Mouse (Mus musculus) neutrophil, adult 5-6 weeks (primary cell): ENCODE measurements around the gene Lrrc8a. TPM values are rescaled to one million over a fixed set of nuclear protein-coding genes. Genes with fewer than 3 reads are reported as not detected.

Source experiments
- ATAC-seq: fragments of 151-379, 151-347 bp; 2 replicates; pipeline ENCODE4 v1.8.0; 2017; ENCODE audit warnings: mild to moderate bottlenecking, moderate TSS enrichment; ENCODE audit not compliant: insufficient number of reproducible peaks, poor library complexity, low FRiP score, severe bottlenecking; ENCODE audit errors: extremely low read depth
- total RNA-seq: library from RNA; stranded (forward); fragments of 200-1000 nt; gene quantifications from 2 replicates; pipeline ENCODE4 v1.2.3, GENCODE M21; 2017

Gene Lrrc8a
- total RNA-seq, result 20.7 and 22.5 TPM in 2 replicates

DNA sequence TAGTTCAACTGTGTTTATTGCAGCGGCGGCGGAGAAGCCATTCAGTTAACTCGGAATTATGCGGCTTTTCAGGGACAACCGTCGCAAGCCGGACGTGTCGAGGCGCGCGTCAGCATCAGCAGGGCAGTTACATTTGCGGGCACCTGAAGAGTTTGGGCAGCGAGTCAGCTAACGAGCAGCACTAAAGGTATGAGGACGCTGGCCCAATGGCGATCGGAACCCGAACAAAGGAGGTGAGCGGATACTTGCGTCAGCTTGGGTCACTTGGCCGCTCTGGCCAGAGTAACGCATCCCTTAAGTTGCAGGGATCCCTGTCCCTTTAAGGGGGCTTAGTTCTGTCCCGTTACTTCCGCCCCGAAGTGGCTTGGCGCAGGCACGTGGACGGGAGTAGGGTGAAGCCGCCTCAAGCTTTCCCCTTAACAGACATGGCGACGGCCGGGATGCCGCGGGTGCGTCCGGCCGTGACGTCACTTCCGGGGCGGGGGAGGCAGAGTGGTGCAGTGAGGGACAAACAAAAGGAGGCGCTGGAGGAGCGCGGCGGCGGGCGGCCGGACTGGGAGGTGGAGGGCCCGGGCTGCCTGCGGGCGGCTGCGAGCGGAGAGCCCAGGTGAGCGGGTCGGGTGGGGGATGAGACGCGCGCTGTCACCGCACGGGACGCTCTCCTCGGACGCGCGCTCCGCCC lies at the start of gene Lrrc8a:
Gene Lrrc8a, plus strand, starts transcription at position 517 of the 682 bp plus-strand sequence.
- peak; percentile 88 for ATAC-seq

GRCm38 (mm10) chr2:30191790-30192580 lies 45.5 kb upstream of the Lrrc8a start:
- no peak for ATAC-seq

GRCm38 (mm10) chr2:30194656-30195055 lies 42.9 kb upstream of the Lrrc8a start:
- ATAC-seq, result no peak

DNA sequence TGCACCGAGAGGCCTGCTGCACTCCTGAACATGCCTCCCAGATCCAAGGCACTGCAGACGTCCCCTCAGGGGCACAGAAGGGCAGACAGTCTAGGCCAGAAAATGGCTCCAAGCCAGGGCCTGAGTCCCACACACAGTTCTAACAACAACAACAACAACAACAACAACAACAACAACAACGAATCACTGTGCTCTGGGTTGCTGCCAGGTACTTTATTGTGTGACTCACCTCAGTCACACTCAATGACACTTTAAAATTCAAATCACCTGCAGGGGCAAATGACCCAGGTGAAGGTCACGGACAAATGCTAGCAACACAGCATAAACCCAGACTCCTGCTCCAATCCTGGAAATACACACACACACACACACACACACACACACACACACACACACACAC lies 39.5 kb upstream of the Lrrc8a start:
- no peak for ATAC-seq

GRCm38 (mm10) chr2:30199984-30200383 lies 37.5 kb upstream of the Lrrc8a start:
- ATAC-seq, result no peak

DNA sequence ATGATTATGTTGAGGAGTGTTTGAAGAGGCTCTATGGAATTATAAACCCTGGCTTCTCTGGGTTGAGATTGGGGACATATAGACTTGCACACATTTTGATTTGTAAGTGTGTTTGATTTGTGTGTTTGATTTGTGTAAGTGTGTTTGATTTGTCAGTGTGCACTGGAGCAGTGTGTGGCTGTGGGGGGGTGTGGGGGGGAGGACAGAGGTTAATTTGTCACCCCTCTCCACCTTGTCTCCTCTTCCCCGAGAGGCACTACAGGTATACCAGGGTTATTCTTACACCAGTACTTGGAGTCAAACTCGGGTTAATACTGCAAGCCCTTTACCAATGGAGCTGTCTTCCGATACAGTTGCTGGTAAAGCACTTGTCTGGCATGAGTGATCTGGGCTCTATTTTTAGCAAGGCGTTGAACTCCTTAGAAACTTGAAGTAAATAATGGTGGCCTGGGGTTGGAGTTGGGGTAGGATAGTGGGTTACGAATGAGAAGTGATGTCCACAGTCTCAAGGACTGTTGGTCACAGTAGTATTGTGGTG lies 37.1 kb upstream of the Lrrc8a start:
- no peak for ATAC-seq

- no peak for ATAC-seq
These were observed 34.1 kb upstream of the Lrrc8a start for GRCm38 (mm10) chr2:30203439-30203838.

DNA sequence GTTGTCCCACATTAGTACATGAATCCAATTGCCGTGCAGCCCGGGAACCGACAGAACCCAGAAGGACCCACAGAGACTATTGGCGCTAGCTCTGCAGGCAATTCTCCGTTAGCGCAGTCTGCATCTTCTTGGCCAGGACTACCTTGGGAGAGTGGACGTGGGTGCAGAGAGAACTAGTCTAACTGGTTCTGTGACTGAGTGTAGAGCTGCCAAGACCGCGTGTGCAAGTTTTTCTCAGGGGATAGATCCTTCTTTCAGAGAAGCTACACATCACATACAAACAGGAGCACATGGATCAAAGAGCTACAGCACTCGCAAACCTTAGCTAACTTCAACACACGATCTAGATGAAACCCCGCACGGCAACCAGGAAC lies 32.3 kb upstream of the Lrrc8a start:
- ATAC-seq, result 0 out of 2 replicates have a peak, but pooled peaks have one; percentile 2

- peak; percentile 91 for ATAC-seq
These were observed 31.7 kb upstream of the Lrrc8a start, which contains the start of gene Kyat1 for GRCm38 (mm10) chr2:30205629-30206357. Kyat1 (minus strand) TSS chr2:30205847.

DNA sequence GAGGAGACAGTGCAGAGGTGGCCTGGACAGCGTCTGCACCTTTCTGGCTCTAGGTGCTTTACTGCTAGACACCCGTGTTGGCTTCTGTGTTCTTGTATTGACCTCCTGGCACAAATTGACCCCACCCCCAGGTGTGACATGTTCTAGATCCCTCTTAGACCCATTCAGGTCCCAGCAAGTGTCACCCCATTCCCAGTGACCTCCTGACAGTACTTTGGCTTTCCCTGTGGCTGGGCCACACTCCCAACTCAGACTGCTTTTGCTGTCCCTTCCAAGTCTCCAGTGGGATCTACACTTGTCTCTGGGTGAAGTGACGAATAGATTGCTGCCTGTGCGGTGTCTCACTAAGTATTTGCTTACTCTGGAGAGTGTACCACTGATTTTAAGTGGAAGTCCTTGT lies 30.1 kb upstream of the Lrrc8a start:
- ATAC-seq, result no peak

DNA sequence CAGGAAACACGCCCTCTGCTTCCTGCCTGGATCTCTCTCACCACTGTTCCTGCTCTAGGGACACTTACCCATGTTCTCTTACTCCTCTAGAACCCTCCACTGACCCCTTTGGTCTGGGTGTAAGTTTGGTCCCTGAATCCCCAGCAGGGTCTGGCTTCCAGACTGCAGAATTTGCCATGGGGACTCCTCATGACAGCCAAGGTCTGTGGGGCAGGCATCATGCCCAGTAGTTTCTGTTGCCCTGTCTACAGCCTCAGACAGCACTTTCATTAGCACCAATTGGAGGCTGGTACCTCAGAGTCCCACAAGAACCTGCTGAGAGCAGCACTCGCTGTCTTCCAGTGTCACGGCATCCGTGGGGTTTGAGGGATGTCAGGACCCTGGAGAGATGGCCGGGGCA lies 29.6 kb upstream of the Lrrc8a start:
- ATAC-seq, result no peak

GRCm38 (mm10) chr2:30211408-30212168 lies 25.9 kb upstream of the Lrrc8a start:
- ATAC-seq, result no peak

DNA sequence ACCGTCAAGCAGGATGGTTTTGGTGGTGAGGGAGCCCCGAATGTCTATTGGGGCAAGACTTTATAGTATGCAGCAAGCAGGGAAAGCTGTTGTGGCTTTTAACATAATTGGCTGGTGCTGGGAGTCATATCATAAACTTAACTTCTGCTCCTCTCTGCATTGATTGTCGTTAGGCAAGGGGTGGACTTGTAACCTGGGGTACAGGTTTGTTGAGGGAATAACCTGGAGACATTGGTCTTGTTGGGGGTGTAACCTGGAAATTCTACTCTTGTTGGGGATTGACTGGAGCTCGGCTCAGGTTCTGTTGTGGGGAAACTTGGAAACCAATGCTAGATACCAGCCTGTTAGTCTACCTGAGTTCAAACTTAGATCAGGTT lies 25.4 kb upstream of the Lrrc8a start:
- ATAC-seq, result no peak

- no peak for ATAC-seq
These were observed 24.6 kb upstream of the Lrrc8a start for GRCm38 (mm10) chr2:30212951-30213350.

- ATAC-seq, result no peak
These were observed 22.8 kb upstream of the Lrrc8a start for GRCm38 (mm10) chr2:30214745-30215144.

- no peak for ATAC-seq
These were observed 22.0 kb upstream of the Lrrc8a start for GRCm38 (mm10) chr2:30215493-30215892.

GRCm38 (mm10) chr2:30216293-30216692 lies 21.2 kb upstream of the Lrrc8a start:
- ATAC-seq, result no peak

DNA sequence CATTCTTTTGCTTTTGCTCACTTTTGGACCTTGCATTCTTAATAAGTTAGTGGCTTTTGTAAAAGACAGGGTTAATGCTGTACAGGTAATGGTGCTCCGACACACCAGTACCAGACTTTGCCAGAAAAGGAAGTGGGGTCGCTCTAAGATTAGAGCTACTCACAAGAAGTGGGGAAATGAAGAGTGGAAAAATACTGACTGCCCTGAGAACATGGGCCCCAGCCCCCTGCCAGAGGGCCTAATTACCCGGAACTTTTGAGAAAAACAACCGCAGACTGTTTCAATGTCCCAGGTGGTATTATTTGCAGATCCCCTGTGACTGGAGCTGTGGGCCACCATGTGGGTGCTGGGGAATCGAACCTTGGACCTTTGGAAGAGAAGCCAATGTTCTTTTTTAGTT lies 1.9 kb upstream of the Lrrc8a start:
- ATAC-seq, result no peak
